Mouse (Mus musculus): ENCODE measurements around the gene Rtn1.

The Rtn1 gene

DNA sequence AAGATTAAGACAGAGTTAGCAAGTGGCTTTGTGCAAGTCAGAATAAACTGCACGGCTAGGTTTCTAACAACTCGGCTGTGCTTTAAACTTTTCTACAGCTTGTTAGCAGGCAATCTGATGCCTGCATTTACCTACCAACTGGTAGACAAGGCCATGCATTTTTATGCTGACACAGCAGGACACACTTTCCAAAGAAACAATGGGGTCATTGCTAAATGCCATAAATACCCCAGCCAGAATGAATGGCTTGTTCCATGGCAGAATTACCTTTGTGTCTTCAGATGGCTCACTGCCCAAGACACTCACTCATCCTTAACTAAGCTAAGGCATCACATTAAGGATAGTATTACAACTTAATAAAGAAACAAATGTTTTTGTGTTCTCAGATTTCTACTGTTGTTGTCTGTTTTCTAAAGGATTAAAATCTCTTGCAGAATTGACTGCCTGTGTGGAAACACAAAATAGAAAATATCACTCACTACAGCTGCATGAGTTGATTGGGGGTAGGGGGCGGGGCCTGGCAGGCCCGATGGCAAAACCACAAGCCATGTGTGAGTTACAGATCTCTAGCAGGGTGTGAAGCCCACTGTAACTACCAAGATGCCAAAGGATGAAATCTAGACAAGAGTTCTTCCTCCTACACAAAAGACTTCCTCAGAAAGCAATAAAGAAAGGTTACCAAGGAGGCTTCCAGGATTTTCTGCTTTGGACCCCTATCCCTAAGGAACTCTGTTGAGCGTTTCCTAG lies 129.6 kb downstream of the Rtn1 start:
- no peak for DNase-seq (ENCODE audit: extremely low spot score, low spot score)

DNA sequence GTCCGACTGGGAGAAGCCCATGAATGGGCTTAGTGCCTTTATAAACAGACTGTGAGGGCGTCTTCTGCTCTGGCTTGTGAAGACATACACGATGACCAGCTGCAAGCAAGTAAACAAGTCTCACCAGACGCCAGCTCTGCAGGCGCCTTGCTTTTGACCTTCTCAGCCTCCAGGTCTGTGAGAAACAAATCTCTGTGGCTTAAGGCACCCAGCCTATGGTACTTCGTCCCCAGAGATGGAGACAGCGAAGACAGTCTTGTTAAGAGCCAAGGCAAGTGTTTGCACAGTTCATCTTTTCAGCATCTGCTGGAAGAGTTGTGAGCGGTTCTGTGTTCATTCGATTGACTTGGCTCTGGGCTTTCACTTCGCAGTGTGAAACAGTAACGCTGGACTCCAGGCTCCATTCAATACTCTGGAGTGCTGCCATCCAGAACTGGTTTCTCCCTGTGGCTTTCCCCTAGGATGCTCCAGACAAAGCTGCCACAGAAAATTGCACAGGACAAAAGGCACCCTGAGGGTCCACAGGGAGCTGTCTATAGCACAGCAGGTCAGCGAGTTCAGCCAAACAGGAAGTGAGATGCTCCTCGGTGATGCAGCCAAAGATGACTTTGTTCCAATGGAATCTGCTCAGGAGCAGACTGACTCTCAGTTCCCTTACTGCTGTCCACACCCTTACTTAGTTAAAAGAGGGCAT lies 135.0 kb downstream of the Rtn1 start:
- DNase-seq (ENCODE audit: extremely low spot score, low spot score) = no peak

DNA sequence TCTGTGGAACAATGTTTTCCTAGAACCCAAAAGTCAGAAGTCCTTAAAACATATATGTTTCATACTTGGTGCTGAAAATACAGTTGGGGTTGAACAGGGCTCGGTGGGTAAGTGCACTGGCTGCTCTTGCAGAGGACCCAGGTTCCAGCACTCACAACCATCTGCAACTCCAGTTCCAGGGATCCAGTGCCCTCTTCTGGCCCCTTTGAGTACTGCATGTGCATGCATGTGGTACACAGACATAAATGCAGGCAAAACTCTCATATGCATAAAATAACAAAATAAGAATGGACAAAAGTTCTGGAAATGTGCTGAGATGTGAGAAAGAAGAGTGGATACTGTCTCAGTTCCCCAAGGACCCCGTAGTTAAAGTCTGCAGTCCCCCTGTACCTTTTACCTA lies 141.2 kb downstream of the Rtn1 start:
- DNase-seq (ENCODE audit: extremely low spot score, low spot score) = peak; percentile 31

DNA sequence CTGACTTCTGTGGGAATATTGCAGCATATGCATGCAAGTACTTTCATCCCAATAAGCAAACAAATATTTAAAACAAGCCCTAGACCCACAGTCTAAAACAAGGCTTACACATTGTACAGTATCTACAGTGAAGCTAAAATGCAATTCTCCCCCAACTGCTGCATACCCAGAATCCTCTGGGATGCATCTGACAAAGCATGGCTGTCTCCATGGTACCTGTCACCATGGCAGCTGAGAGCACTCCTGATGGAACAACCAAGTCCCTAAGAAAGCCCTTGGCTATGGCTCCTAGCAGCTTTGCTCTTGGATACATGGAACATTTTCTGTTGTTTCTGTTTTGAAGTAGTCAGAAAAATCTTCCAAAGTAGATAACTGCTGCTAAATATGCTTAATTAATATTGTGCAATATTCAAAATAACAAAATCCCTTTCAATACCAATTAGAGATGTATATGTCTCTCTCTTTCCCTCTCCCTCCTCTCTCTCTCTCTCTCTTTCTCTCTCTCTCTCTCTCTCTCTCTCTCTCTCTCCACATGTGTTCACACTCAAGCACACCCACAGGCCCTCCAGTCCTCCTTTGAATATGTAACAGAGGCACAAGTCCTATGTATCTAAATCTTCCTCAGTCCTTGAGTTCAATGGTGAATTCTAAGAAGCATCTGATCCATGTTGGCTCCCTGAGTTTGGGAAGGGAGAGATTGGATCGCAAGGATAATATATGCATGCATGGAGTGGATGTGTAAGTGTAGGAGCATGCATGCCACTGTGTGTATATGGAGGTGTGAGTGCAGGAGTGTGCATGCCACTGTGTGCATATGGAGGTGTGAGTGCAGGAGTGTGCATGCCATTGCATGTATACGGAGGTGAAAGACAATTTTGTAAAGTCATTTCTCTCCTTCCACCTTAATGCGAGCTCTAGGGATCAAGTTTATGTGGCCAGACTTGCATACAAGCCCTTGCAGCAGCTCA lies 143.3 kb downstream of the Rtn1 start:
- DNase-seq (ENCODE audit: extremely low spot score, low spot score) = no peak

DNA sequence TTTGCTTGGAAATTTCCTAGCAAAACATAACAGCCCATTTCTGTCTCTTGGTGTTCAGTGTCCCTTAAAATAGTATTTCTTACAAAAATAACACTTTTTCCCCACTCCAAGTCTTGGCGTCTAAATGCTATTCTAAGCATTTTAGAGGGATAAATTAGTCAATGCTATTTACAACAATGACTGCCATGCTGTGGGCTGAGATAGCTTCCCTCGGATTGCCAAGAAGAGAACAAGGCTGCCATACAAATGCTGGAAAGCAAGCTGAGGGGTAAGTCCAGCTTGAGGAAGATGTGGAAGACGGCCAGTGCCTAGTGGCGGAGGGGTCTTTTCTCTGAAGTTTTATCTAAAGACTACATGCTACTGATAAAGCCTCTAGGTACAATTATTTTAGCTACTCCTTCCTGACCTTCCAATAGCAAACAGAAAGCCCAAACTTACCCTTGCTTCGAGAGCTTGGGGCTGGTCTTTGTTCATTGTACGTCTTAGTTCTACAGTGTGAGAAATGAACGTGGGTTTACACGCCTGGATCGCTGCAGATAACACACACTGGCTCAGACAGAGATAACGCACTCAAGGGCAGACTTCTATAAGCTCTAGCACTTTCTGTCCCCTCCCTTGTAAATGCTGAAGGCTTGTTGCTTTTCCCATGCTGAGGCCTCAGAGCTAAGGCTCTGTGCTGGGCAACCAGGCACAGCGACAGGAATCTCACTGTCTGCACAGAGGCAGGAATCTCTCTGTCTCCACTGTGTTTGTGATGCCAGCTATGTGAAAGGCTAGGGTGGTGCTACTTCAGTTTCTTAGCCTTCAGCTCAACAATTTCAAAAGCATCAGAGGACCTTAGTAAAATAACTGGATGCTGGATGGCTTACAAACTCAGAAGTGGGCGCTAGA lies 145.4 kb downstream of the Rtn1 start:
- no peak for DNase-seq (ENCODE audit: extremely low spot score, low spot score)

DNA sequence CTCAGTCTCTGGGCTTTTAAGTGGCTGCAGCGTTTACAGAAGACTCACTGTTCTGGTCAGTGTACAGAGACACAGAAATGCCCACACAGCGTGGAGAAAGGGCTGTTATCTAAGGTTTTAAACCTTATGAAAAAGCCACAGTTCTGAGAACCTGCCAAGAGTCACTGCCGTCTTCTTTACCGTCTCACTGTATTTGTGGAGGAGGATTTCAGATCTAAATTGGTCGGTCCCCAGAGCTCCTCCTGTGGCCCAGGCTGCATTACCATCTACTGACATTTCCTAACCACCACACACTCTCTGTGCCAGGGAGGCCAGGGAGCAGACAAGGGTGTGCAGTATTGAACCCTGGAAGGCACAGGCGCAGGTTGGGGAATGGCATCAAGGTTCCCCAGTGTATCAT lies 151.9 kb downstream of the Rtn1 start:
- DNase-seq (ENCODE audit: extremely low spot score, low spot score) = no peak

DNA sequence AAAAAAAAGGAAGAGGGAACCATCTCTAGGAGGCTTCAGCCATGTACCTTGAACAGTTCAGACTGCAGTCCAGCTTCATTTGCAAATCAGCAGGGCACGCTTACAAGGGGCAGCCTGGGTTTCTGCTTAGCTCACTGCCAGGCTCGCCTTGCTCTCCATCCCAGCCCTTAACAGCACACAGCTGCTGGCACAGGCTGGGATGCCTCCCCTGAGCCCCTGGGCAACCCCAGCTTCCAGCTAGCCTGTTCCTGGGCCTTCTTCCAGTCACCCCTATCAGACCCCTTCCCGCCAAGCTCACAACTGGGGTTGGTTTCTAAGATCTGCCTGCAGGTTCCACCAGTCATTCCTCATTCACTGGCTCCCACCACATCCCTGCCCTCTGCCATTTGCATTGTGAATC lies 155.8 kb downstream of the Rtn1 start:
- no peak for DNase-seq (ENCODE audit: extremely low spot score, low spot score)

DNA sequence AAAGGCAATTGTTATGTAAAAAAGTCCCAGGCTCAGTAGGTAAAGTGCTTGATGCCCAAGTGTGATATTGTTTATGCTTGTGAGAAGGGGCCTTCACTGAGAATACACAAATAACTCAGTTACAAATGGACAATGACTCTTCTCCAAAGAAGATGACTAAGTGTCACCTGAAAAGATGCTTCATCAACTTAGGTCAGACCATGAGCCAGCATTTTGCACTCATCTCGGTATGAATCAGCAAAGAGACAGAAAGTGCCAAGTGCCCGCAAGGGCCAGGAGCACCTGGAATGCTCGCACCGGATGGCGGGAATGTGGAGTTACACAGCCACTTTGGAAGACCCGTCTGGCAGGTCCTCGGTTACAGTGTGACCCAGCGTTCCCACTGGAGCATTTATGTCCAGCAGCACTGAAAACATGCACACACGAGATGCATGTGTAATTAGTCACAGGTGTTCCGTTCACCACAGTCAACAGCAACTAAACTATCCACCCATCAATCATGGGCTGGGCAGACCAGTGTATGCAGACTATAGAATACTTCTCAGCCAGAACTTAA lies 156.9 kb downstream of the Rtn1 start:
- DNase-seq (ENCODE audit: extremely low spot score, low spot score) = no peak

DNA sequence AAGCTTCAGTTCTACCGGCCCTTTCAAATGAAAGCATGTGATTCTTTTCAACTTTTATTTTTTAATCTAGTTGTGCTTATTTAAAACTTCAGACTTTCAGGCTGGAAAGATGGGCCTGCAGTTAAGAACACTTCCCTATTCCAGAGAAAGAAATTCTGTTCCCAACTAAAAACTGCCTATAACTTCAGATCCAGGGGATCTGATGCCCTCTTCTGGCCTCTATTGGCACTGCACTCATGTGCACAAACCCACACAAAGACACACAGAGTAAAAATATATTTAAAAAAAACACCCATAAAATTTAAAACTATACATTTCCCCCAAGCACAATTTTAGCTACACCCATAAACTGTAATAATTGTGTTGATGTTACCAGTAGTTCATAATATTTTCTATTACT lies 163.9 kb downstream of the Rtn1 start:
- no peak for DNase-seq (ENCODE audit: extremely low spot score, low spot score)

DNA sequence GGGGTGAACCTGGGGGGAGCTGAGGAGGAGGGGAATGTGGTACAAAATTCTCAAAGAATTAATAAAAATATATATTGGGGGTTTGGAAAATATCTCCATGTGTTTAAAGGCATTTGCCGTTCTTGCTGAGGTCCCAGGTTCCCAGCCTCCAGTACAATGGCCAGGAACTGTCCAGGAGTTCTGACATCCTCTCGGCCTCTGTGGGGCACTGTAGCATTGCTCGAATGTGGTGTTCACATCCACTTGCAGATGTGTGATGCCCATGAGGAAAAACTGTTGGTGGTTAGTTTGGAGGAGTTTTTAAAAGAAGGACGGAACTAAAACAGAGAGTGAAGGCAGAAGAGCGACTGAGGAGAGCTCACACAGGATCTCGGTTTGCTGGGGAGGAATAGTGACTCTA lies 166.0 kb downstream of the Rtn1 start:
- no peak for DNase-seq (ENCODE audit: extremely low spot score, low spot score)

DNA sequence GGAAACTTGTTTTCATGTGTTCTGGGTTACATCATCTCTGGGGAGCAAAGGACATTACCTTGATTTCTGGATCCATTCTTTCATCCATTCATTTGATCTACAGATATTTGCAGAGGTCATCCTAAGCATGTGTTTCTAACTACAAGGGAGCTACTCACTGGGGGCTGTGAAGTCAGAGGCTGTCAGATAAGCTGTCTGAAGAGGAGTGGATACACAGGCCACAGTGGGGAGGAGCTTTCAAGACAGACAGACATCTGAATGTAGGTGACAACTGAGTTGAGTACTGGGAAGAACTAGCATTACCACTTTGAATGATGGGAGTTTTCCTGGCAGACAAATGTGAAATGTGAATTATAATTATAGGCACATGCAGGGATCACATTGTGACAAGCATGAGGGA lies 168.3 kb downstream of the Rtn1 start:
- DNase-seq (ENCODE audit: extremely low spot score, low spot score) = no peak

DNA sequence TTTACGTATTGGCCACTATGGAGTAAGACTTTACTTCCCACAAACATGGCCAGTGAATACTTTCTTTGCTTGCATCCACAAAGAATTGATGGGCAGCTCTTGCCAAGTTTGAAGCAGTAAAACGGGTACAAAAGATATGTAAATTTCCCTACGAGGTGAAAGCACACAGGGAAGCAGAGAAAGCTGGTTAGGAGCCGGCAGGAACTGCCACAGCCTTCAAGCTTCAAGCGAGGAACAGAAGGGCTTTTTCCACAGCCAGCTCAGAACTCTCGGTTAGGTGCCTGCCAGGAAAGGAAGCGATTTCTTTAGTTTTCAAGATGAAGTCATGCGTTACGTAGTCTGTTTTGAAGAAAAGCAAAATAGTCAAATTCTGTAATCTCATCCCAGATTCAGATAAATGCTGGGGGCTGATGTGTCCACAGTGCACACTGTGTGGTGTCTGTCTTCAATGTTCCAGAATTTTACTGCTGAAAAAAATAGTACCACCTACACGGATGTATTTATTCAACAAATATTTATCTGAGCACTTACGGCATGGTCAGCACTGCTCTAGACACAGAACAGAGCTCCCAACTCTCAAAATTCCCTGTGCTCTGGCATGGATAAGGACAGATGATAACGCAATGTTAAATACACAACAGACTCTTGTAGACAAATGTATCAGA lies 169.5 kb downstream of the Rtn1 start:
- no peak for DNase-seq (ENCODE audit: extremely low spot score, low spot score)

DNA sequence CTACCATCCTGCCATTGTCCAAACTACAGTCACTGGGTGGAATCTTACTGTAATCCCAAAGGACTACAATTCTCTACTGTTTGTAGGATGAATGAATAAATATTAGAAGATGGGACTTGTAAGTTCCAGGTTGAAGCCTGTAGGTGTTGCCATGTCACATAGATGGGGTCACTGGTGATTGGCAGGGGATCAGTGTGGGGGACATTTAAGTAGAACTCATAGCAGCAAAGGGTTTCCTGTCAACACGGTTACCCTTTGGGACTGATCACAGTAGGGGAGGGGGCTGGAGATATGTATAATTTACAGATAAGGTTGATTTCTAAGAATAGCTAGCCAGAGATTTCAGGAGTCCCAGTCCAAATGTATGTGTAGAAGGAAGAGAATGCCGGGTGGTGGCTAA lies 171.6 kb downstream of the Rtn1 start:
- no peak for DNase-seq (ENCODE audit: extremely low spot score, low spot score)

DNA sequence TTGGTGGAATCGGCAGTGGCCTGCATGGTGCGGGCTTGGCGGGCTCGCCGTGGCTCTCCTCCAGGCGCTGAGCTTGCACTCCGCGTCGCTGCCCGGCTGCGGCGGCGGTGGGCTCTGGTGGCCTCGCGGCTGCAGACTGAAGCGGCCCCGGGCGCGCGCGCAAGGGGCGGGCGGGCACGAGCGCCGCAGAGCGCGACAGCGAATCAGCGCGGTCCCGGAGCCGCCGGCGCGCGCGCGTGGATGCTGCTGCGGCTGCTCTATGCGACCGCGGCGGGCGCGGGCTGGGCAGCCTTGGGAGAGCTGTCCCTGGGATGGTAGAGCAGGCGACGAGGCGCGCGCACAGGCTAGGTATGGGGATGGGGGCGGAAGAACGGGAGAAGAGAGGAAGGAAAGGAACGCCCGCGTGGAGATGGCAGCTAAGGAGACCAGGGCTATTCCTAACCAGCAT lies 172.3 kb downstream of the Rtn1 start:
- peak; percentile 80 for DNase-seq (ENCODE audit: extremely low spot score, low spot score)

DNA sequence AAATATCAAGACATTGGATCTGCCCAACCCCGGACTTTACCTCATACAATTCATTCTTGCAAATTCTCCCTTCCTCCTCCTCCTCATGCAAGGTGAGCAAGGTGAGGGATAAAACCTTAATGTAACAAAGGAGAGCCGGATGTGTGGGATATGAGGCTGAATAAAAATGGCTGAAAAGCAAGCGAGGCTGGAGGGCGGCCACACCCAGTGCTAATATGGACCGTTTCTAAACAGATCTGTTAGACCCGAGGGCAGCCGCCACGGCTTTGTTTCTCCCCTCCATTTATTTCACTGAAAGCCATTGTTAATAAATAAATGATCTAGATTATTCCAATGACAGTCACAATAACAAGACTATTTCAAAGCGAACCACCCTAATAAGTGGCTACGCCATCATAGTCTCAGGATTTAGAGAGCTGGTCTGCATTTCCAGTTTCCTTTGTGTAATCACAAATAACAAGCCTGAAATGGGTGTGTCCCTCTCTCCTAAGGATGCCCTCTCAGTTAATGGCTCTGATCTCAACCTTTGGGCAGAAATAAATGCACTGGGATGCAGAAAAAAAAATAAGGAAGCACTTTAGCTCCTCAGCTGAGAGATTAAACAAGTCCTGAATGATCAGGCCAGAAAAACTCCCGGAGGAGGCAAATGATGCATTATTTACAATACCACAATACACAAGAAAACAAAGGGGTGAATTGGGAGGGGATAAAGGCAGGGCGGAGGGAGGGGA lies 173.1 kb downstream of the Rtn1 start:
- DNase-seq (ENCODE audit: extremely low spot score, low spot score) = peak; percentile 22

DNA sequence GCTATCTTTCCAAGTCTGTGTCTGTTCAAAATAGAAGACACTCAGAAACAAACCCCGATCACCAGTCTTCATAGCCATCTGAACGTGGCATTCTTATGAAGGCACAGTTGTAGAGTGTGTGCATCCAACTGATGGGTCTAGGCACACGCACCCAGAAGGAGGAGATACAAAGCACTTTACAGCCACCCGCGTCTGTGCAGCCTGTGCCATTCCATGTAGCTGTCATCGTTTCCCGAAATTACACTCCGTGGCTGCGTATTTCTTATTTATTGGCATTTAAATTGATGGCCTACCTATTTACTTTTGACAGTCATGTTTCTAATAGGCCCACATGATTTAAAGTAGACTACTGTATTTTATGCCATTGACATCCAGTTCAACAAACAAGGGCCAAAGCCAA lies 173.9 kb downstream of the Rtn1 start:
- DNase-seq (ENCODE audit: extremely low spot score, low spot score) = no peak

DNA sequence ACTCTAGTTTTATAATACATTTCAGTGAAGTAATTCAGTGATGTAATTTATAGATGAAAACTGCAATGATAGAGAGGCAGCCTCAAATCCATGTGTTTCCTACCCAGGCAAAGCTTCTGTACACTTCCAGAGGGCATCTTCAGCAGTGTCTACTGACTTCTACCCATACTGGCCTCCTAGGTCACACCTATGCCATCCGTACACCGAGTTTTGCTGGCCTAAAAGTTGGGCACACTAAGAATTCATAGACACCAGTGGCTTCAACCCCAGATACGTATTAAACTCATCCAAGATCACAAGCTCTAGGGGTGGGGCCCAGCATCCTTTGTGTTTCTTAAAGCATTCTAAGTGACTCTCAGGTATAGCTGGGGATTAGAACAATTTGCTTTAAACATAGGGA lies 174.7 kb downstream of the Rtn1 start:
- DNase-seq (ENCODE audit: extremely low spot score, low spot score) = no peak

DNA sequence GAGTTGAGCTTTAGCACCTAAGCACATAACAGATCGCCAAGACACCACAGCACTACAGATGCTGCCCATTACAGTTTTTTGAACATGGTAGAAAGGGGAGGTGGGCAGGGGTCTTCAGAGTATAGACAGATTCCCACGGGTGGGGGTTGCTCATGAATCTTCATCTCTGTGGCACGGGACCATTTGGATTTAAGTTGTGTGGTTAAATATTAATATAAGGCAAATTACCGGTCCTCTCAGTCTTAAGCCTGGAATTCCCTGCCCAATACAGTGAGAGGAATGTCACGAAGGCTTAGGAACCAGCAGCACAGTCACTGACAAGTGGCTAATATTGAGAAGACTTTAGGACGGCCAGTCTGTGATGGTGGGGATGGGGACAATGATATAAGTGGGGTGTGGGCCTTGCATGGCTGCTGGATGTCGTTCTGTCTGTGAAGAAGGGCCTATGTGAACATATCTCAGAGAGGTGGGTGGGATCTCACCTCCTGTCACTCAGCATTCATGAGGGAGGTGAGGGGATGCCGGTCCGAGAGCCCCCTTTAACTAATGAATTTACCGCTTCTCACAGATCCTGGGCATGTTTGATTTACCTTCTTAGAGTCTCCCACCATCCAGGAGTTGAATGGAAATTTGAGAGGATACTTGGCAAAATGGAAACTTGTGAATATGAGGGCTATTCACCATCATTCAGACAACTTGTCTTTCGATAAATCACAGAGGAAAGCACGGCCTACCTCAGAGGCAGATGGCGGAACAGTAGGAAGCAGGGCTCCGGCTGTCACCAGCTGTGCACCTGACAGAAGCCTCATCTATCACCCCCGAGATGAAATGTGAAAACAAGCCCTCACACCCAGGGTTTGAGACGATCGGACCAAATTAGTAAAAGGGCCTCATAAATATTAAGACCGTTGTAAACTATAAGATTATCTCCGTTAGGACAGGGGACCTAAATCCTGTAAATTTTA lies 175.7 kb downstream of the Rtn1 start:
- no peak for DNase-seq (ENCODE audit: extremely low spot score, low spot score)

Data from neural tube, embryonic 10.5 days (tissue).